Mouse (Mus musculus): Measurements from ENCODE around the gene Sult1e1.

Sult1e1 gene

GRCm38 (mm10) chr5:87591494-87591893 lies at the start of gene Sult1e1:
Sult1e1 (minus strand) TSS chr5:87591594.
- no peak for DNase-seq

GRCm38 (mm10) chr5:87622681-87623080 lies 31.3 kb upstream of the Sult1e1 start:
- no peak for DNase-seq

DNA sequence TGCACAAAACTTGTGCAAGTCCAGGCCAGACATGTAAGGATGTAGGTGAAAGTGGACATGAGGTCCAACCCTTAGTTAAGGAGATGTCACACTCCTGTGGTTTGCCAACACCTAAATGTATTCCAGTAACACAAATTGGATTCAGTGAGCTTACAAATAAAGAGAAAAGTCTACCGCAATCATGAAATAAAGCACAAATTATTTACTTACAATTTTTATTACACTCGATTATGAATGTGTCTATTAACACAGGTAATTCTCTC lies 23.7 kb upstream of the Sult1e1 start:
- DNase-seq = peak; percentile 5 to 33

- DNase-seq = no peak
Observed at GRCm38 (mm10) chr5:87614364-87615127, 23.2 kb upstream of the Sult1e1 start.

- peak; percentile 65 to 66 for DNase-seq
Observed at GRCm38 (mm10) chr5:87601018-87601417, 9.6 kb upstream of the Sult1e1 start.

DNA sequence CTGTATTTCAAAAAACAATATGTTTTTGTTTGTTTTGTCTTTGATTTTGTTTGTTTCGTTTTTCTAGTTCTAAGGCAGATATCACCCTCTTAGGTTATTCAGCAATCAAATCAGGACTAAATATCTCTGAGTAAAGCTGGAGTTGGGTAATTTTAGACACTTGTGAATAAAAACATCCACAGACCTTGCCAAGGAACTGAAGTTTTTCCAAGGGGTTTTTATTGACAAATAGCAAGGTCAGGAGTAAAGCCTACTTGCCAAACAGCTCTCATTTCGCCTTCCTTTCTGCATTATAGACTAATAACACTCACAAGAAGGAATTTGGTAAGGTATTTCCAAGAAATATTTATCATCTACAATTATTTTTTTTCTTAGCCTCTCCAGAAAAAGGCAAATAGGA lies 6.5 kb upstream of the Sult1e1 start:
- DNase-seq = no peak

DNA sequence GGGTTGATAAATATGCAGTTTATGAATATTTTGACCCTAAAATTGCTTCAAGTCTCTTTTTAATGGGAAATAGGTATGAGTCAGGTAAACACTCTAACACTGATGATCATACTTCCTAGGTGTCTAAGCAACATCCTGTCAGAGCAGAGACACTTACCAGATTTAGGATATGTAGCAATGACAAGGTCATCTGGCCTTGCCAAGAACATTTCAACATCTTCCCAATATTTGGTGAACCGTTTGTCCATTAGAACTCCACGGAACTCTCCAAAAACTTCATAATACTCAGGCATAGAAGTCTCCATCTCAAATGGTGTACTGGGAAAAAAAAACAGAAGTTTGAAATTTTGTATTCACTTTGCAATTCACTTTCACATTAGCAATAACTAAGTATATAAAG lies 1.5 kb downstream of the Sult1e1 start:
- DNase-seq = no peak

DNA sequence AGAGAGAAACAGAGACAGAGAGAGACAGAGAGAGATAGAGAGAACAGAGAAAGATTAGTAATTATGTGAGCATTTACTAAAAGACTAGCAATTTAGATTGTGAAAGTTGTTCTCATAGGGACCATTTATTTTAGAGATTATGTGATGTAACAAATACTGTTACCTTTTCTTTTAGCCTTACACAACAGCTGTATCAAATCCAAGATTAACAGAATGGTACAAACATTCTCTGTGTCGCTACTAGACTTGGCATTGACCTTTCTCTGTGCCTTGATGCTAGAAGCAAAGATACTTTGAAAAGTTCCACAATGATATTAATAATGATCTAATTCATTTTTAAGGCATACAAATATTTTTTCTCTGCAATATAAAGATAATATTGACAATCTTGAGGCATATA lies 11.0 kb downstream of the Sult1e1 start:
- DNase-seq = no peak

GRCm38 (mm10) chr5:87574174-87574573 lies 17.2 kb downstream of the Sult1e1 start:
- no peak for DNase-seq

GRCm38 (mm10) chr5:87573490-87573889 lies 17.9 kb downstream of the Sult1e1 start:
- DNase-seq = peak; percentile 16 to 48

DNA sequence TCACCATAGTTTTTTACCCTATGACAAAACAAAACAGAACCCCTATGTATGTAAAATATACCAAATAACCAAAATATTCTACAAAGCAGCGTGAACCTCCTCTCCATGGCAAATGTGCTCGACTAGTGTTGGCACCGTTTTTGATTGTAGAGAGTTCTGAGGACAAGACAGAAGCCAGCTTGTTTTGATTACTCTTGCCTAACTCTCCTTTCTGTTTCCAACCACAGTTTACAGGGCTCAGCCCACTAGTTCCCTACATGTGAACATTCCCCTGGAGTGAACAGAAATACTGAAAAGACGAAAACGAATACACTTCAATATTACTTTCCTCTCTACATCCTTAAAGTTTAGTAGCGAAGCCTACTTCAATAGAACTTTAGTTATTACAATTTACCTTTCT lies 18.6 kb downstream of the Sult1e1 start:
- DNase-seq = no peak

DNA sequence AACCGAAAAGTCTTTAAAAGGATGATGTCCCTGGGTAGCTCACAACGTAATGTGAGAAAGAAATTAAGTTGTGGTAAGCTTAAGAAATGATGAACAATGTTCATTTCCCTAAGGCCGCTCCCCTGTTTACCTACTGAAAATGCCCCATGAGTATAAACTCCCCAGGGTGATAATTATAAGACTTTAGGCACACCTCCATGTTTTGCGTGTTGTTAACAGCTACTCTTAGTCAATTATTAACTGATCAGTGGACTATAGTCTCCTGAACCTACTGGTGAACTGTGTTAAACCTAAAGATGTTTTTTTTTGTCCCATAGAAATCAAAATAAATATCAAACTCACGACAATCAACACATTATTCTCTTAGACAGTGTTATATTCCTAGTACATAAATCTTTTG lies 22.5 kb downstream of the Sult1e1 start, which contains the start of gene Sult1d1:
TSS of gene Sult1d1 (minus strand) at position 183 of the 400 bp plus-strand sequence.
- DNase-seq = peak in 1 of 2 experiments; percentile 43

- DNase-seq = peak; percentile 46 to 78
Observed at GRCm38 (mm10) chr5:87567306-87567705, 24.1 kb downstream of the Sult1e1 start.

- DNase-seq = peak; percentile 65 to 81
Observed at GRCm38 (mm10) chr5:87562966-87563365, 28.4 kb downstream of the Sult1e1 start.

GRCm38 (mm10) chr5:87562526-87562925 lies 28.9 kb downstream of the Sult1e1 start:
- DNase-seq = no peak

- peak; percentile 34 to 54 for DNase-seq
Observed at GRCm38 (mm10) chr5:87560145-87560544, 31.2 kb downstream of the Sult1e1 start.

- no peak for DNase-seq
Observed at GRCm38 (mm10) chr5:87550935-87551334, 40.5 kb downstream of the Sult1e1 start.

- no peak for DNase-seq
Observed at GRCm38 (mm10) chr5:87538111-87538510, 53.3 kb downstream of the Sult1e1 start, which contains the start of gene Sult1b1. Sult1b1 (minus strand) TSS chr5:87538195.

GRCm38 (mm10) chr5:87535994-87536644 lies 55.3 kb downstream of the Sult1e1 start:
- peak; percentile 77 to 88 for DNase-seq

- DNase-seq = peak in 1 of 2 experiments; percentile 10
Observed at GRCm38 (mm10) chr5:87532288-87532687, 59.1 kb downstream of the Sult1e1 start.

Measured in kidney, postnatal 25 days (tissue).